ENCODE assay signal across 8 mouse cellular contexts in the genomic region with DNA sequence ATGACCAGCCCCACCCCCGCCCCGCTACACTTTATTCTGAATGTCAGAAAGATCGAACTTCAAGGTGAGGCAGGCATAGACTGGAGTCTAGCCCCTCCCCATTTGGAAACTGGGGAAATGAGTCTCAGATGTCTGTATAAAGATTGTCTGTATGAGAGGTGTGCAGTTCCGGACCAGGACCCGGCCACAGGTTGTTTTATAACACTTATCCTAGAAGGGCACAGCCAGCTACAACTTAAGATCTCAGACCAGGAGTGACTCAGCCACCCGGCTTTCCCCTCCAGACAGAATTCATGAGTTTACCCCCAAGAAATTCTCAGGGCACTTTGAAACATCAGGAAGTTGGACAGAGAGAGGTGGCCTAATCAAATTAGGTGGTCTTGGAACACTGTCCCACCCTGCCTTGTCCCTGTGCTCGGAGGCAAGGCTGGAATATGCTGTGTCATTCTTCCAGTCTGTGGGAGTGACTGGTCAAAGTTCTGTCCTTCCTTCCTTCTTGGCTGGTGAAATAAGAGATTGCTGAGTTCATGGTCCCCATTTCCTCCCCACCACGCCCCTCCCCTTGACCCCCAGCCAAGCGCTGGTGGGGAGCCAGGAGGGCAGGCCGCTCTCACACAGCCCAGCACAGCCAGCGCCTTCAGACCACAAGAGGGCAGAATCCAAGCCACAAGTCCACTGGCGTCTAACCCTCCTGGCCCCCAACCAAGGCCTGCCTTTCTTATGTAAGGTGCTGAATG. TPM values are rescaled to one million over a fixed set of nuclear protein-coding genes. Genes with fewer than 3 reads are reported as not detected.
DNase-seq lines count a peak whose midpoint lies in the region; ATAC-seq and TF ChIP-seq lines count a peak whose summit lies in the region.

No protein-coding gene starts in this region.

- peak; percentile 21 for DNase-seq in hindbrain, embryonic 10.5 days (ENCODE audit: low spot score)
- DNase-seq in cerebellum, adult 9-10 months = peak; percentile 77
- peak; percentile 97 to 98 for DNase-seq in gastrocnemius, postnatal 36 days
- DNase-seq in kidney, adult 8-10 months = peak; percentile 99
- DNase-seq in limb, embryonic 11.5 days (ENCODE audit: low spot score) = peak; percentile 47

- H3ac ChIP-seq in myocyte (ENCODE audit: control insufficient read depth, insufficient read length) = no peak overlapping the region

- H3K9me3 ChIP-seq in hindbrain, embryonic 10.5 days = no peaks in the 10 kb centered on the region
- H3K9me3 ChIP-seq in hindbrain, embryonic 12.5 days (replicated peaks) = no peaks in the 10 kb centered on the region
- no peaks in the 10 kb centered on the region for H3K9me3 ChIP-seq in limb, embryonic 11.5 days (ENCODE audit: control insufficient read depth, low read length)
- no peaks in the 10 kb centered on the region for H3K9me3 ChIP-seq in stomach, embryonic 16.5 days (replicated peaks; ENCODE audit: control insufficient read depth, low read length)

- no peak overlapping the region for H3K9ac ChIP-seq in hindbrain, embryonic 12.5 days
- H3K9ac ChIP-seq in limb, embryonic 11.5 days (ENCODE audit: low read length) = no peak overlapping the region
- H3K9ac ChIP-seq in stomach, embryonic 16.5 days (ENCODE audit: low read length) = no peak overlapping the region

- H3K4me1 ChIP-seq in hindbrain, embryonic 10.5 days (replicated peaks) = peaks cover 8% of the 10 kb centered on the region
- H3K4me1 ChIP-seq in hindbrain, embryonic 12.5 days = 0 out of 2 replicates have a peak, but pooled peaks cover 5% of the 10 kb centered on the region
- peaks cover 4% of the 10 kb centered on the region; the same call in 1 of the 2 replicates for H3K4me1 ChIP-seq in limb, embryonic 11.5 days (ENCODE audit: control insufficient read depth, insufficient read depth, low read length)
- peaks cover 21% of the 10 kb centered on the region for H3K4me1 ChIP-seq in stomach, embryonic 16.5 days (ENCODE audit: control insufficient read depth, insufficient read depth, low read length)

- intact Hi-C loops in gastrocnemius, postnatal 36 days (cut with DNase I) = no loop called here

- peak; percentile 61 for TF ChIP-seq POLR2A in myocyte (IDR thresholded peaks at IDR 0.05; ENCODE audit: insufficient read length, low read depth)

- H3K4me3 ChIP-seq in hindbrain, embryonic 10.5 days = no peak overlapping the region
- H3K4me3 ChIP-seq in hindbrain, embryonic 12.5 days = no peak overlapping the region
- no peak overlapping the region for H3K4me3 ChIP-seq in limb, embryonic 11.5 days (ENCODE audit: low read depth, low read length)
- H3K4me3 ChIP-seq in myocyte = no peak overlapping the region
- no peak overlapping the region for H3K4me3 ChIP-seq in stomach, embryonic 16.5 days (replicated peaks; ENCODE audit: low read length)

- 56% methylated on average over 12 of the region's 12 CpGs for WGBS in hindbrain, embryonic 10.5 days
- 58% methylated on average over 12 of the region's 12 CpGs for WGBS in hindbrain, embryonic 12.5 days
- 57% methylated on average over 12 of the region's 12 CpGs for WGBS in limb, embryonic 11.5 days
- 46% methylated on average over 12 of the region's 12 CpGs for WGBS in stomach, embryonic 16.5 days

- ATAC-seq in hindbrain, embryonic 12.5 days (ENCODE audit: low FRiP score) = no peak
- ATAC-seq in limb, embryonic 11.5 days (ENCODE audit: insufficient number of reproducible peaks, low FRiP score, low TSS enrichment, low read depth) = no peak
- ATAC-seq in stomach, embryonic 16.5 days (ENCODE audit: insufficient read depth, low FRiP score) = peak; percentile 89

- no peak overlapping the region for H3K27ac ChIP-seq in hindbrain, embryonic 10.5 days
- no peak overlapping the region for H3K27ac ChIP-seq in hindbrain, embryonic 12.5 days
- H3K27ac ChIP-seq in limb, embryonic 11.5 days (replicated peaks; ENCODE audit: low read depth, low read length) = no peak overlapping the region
- H3K27ac ChIP-seq in stomach, embryonic 16.5 days (ENCODE audit: low read length) = peak overlapping the region; percentile 70

- no peaks in the 10 kb centered on the region for H3K79me2 ChIP-seq in myocyte (ENCODE audit: control insufficient read depth, insufficient read depth)

- H3K36me3 ChIP-seq in hindbrain, embryonic 10.5 days = peaks cover 15% of the 10 kb centered on the region
- peaks cover 11% of the 10 kb centered on the region for H3K36me3 ChIP-seq in hindbrain, embryonic 12.5 days
- peaks cover 5% of the 10 kb centered on the region; the same call in 1 of the 2 replicates for H3K36me3 ChIP-seq in limb, embryonic 11.5 days (ENCODE audit: control insufficient read depth, insufficient read depth, low read length)
- no peaks in the 10 kb centered on the region for H3K36me3 ChIP-seq in myocyte (ENCODE audit: control insufficient read depth, insufficient read depth)
- no peaks in the 10 kb centered on the region; the same call in 1 of the 2 replicates for H3K36me3 ChIP-seq in stomach, embryonic 16.5 days (ENCODE audit: control insufficient read depth, insufficient read depth, low read length)

- no peaks in the 10 kb centered on the region for H3K27me3 ChIP-seq in hindbrain, embryonic 10.5 days (ENCODE audit: insufficient read depth, poor library complexity, severe bottlenecking)
- H3K27me3 ChIP-seq in hindbrain, embryonic 12.5 days = no peaks in the 10 kb centered on the region
- no peaks in the 10 kb centered on the region for H3K27me3 ChIP-seq in limb, embryonic 11.5 days (ENCODE audit: control insufficient read depth, insufficient read depth, low read length)
- H3K27me3 ChIP-seq in myocyte (ENCODE audit: control insufficient read depth, insufficient read depth, insufficient read length) = no peaks in the 10 kb centered on the region
- H3K27me3 ChIP-seq in stomach, embryonic 16.5 days (ENCODE audit: control insufficient read depth, insufficient read depth, low read length) = no peaks in the 10 kb centered on the region

- H3K4me2 ChIP-seq in hindbrain, embryonic 12.5 days (replicated peaks) = no peak overlapping the region
- H3K4me2 ChIP-seq in limb, embryonic 11.5 days (ENCODE audit: low read depth, severe bottlenecking) = no peak overlapping the region
- peak overlapping the region; percentile 83 for H3K4me2 ChIP-seq in myocyte (ENCODE audit: low read depth)
- H3K4me2 ChIP-seq in stomach, embryonic 16.5 days (ENCODE audit: low read depth, low read length) = 0 out of 2 replicates have a peak overlapping the region, but pooled peaks have one; percentile 7

TF ChIP-seq in myocyte, 11 proteins besides CTCF, POLR2A, EP300 and RAD21 (continues in another document):
- peak in 1 of 3 experiments; percentile 43 for TF ChIP-seq MYOD1 (IDR thresholded peaks at IDR 0.05; ENCODE audit: control insufficient read depth in 1 of 3, insufficient read length in 2 of 3, low read depth in 2 of 3)
- no peak for TF ChIP-seq E2F4 (IDR thresholded peaks at IDR 0.05; ENCODE audit: insufficient read depth)
- TF ChIP-seq POLR2AphosphoS2 (IDR thresholded peaks at IDR 0.05; ENCODE audit: insufficient read length, low read depth) = peak; percentile 57
- TF ChIP-seq TCF12 (IDR thresholded peaks at IDR 0.05; ENCODE audit: insufficient read depth, poor library complexity, severe bottlenecking) = no peak
- no peak for TF ChIP-seq MAX (IDR thresholded peaks at IDR 0.05; ENCODE audit: low read depth)
- no peak for TF ChIP-seq REST (IDR thresholded peaks at IDR 0.05; ENCODE audit: insufficient read depth, insufficient read length)

RNA-seq across cellular contexts. Expression of a gene that starts 9.7 kb away (rescaled TPM):
- 123 and 124 TPM in 2 replicates for polyA plus RNA-seq in hindbrain, embryonic 10.5 days (2016; fragmentation: Nextera tagmentation; extraction: Ambion mirVana)
- polyA plus RNA-seq in hindbrain, embryonic 12.5 days (2016; fragmentation: Nextera tagmentation; extraction: Ambion mirVana) = 133 and 138 TPM in 2 replicates
- total RNA-seq in gastrocnemius, postnatal 36 days (2021) = 100 to 1,000 TPM; 112 to 171 TPM
- polyA plus RNA-seq in limb, embryonic 11.5 days (2014; fragmentation: Nextera tagmentation; extraction: Ambion mirVana) = 80.1 and 111 TPM in 2 replicates
- polyA plus RNA-seq in myocyte (2012; fragmentation: generic; extraction: Trizol) = 210 TPM
- polyA plus RNA-seq in stomach, embryonic 16.5 days (2015; fragmentation: Nextera tagmentation; extraction: Ambion mirVana) = 224 and 249 TPM in 2 replicates

RNA-seq across cellular contexts. Expression of a gene that starts 34.8 kb away (rescaled TPM):
- polyA plus RNA-seq in hindbrain, embryonic 10.5 days (2016; fragmentation: Nextera tagmentation; extraction: Ambion mirVana) = 1.9 TPM in 2 replicates
- polyA plus RNA-seq in hindbrain, embryonic 12.5 days (2016; fragmentation: Nextera tagmentation; extraction: Ambion mirVana) = 2.2 and 2.5 TPM in 2 replicates
- total RNA-seq in gastrocnemius, postnatal 36 days (2021) = 10 to 100 TPM; 21.3 to 22.4 TPM
- 2.5 and 3.0 TPM in 2 replicates for polyA plus RNA-seq in limb, embryonic 11.5 days (2014; fragmentation: Nextera tagmentation; extraction: Ambion mirVana)
- polyA plus RNA-seq in myocyte (2012; fragmentation: generic; extraction: Trizol) = 2.1 TPM
- polyA plus RNA-seq in stomach, embryonic 16.5 days (2015; fragmentation: Nextera tagmentation; extraction: Ambion mirVana) = 2.6 and 2.8 TPM in 2 replicates

RNA-seq across cellular contexts. Expression of a gene that starts 38.2 kb away (rescaled TPM):
- 48.8 and 53.9 TPM in 2 replicates for polyA plus RNA-seq in hindbrain, embryonic 10.5 days (2016; fragmentation: Nextera tagmentation; extraction: Ambion mirVana)
- polyA plus RNA-seq in hindbrain, embryonic 12.5 days (2016; fragmentation: Nextera tagmentation; extraction: Ambion mirVana) = 62.8 and 63.0 TPM in 2 replicates
- total RNA-seq in gastrocnemius, postnatal 36 days (2021) = 10 to 100 TPM; 79.5 to 81.0 TPM
- polyA plus RNA-seq in limb, embryonic 11.5 days (2014; fragmentation: Nextera tagmentation; extraction: Ambion mirVana) = 54.5 and 57.9 TPM in 2 replicates
- 100 TPM for polyA plus RNA-seq in myocyte (2012; fragmentation: generic; extraction: Trizol)
- 44.3 and 45.7 TPM in 2 replicates for polyA plus RNA-seq in stomach, embryonic 16.5 days (2015; fragmentation: Nextera tagmentation; extraction: Ambion mirVana)

RNA-seq across cellular contexts. Expression of a gene that starts 38.7 kb away (rescaled TPM):
- 1.3 and 2.2 TPM in 2 replicates for polyA plus RNA-seq in hindbrain, embryonic 10.5 days (2016; fragmentation: Nextera tagmentation; extraction: Ambion mirVana)
- polyA plus RNA-seq in hindbrain, embryonic 12.5 days (2016; fragmentation: Nextera tagmentation; extraction: Ambion mirVana) = 3.2 and 3.8 TPM in 2 replicates
- 1 to 10 TPM; 1.6 to 1.7 TPM for total RNA-seq in gastrocnemius, postnatal 36 days (2021)
- 2.2 and 2.3 TPM in 2 replicates for polyA plus RNA-seq in limb, embryonic 11.5 days (2014; fragmentation: Nextera tagmentation; extraction: Ambion mirVana)
- 0.77 TPM for polyA plus RNA-seq in myocyte (2012; fragmentation: generic; extraction: Trizol)
- polyA plus RNA-seq in stomach, embryonic 16.5 days (2015; fragmentation: Nextera tagmentation; extraction: Ambion mirVana) = 0.81 and 1.3 TPM in 2 replicates

RNA-seq across cellular contexts. Expression of a gene that starts 38.7 kb away (rescaled TPM):
- polyA plus RNA-seq in hindbrain, embryonic 10.5 days (2016; fragmentation: Nextera tagmentation; extraction: Ambion mirVana) = not detected in 2 replicates
- polyA plus RNA-seq in hindbrain, embryonic 12.5 days (2016; fragmentation: Nextera tagmentation; extraction: Ambion mirVana) = not detected in 2 replicates
- total RNA-seq in gastrocnemius, postnatal 36 days (2021) = not detected
- polyA plus RNA-seq in limb, embryonic 11.5 days (2014; fragmentation: Nextera tagmentation; extraction: Ambion mirVana) = not detected in 2 replicates
- polyA plus RNA-seq in myocyte (2012; fragmentation: generic; extraction: Trizol) = 0.13 TPM
- polyA plus RNA-seq in stomach, embryonic 16.5 days (2015; fragmentation: Nextera tagmentation; extraction: Ambion mirVana) = 0.54 TPM in 1 of 2 replicates, not detected in the other

Comparison
In these comparisons a context has a peak if more than half of its experiments do, and no peak if none do; other contexts are left out.
1. DNase-seq: peak in every context shown above with its lines; median percentile 99 in kidney, adult 8-10 months; 98 in gastrocnemius, postnatal 36 days; 77 in cerebellum, adult 9-10 months; 47 in limb, embryonic 11.5 days; 21 in hindbrain, embryonic 10.5 days.
2. H3K4me2 ChIP-seq: peak in myocyte (single experiment) and stomach, embryonic 16.5 days (single experiment); none in hindbrain, embryonic 12.5 days (single experiment) and limb, embryonic 11.5 days (single experiment).